Mouse (Mus musculus) spleen, adult 2 months (tissue): Measurements from ENCODE around the gene Adamts17.

Source experiments
- CTCF ChIP-seq: fragments of 200-500 bp; IDR thresholded peaks from 2 replicates; pipeline ENCODE4 v1.5.1; 2011; ENCODE audit warnings: mild to moderate bottlenecking, inconsistent platforms; ENCODE audit not compliant: insufficient read depth, insufficient read length, insufficient replicate concordance; ENCODE audit errors: extremely low read depth
- POLR2A ChIP-seq: fragments of 200-500 bp; IDR thresholded peaks from 2 replicates; pipeline ENCODE4 v1.6.1; 2011; ENCODE audit warnings: low read depth, low read length, inconsistent platforms

DNA sequence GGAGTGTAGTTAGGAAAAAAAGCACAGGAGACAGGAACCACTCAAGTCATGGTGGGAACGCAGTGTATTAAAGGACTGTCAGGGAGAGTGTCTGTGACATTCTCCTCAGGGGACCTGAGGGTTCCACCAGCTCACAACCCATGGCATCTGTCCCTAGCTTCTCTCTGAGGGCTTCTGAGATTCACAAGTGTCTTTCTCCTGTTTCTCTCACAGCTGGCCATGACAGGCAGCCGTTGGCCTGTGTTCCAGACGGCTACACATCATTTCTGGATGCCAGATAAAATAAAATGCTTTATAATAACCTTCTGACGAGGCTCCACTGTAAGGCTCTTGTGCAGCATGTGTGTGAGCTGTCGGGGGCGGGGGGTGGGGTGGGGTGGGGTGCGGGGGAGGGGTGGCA is 32.0 kb downstream of the Adamts17 start:
- TF ChIP-seq CTCF (no peak), POLR2A (no peak)
